Mouse (Mus musculus) neural tube, embryonic 14.5 days (tissue): ENCODE measurements around the gene Lrrc8c. TPM values are rescaled to one million over a fixed set of nuclear protein-coding genes. Genes with fewer than 3 reads are reported as not detected.

ENCODE experiments used
- ATAC-seq: fragments of 200-750 bp; cut with Nextera tagmentation; 2 replicates; pipeline ENCODE4 v1.8.0; 2017; ENCODE audit warnings: low read depth, mild to moderate bottlenecking, moderate TSS enrichment, moderate library complexity
- H3K27ac ChIP-seq: fragments of 300-500 bp; sonication (generic); 2 replicates; pipeline ENCODE4 v1.5.1; 2014; ENCODE audit warnings: low read depth, mild to moderate bottlenecking, control low read depth, low read length, moderate library complexity, mixed read lengths
- H3K27me3 ChIP-seq: fragments of 300-500 bp; sonication (generic); 2 replicates; pipeline ENCODE4 v1.6.1; 2014; ENCODE audit warnings: low read length; ENCODE audit not compliant: control insufficient read depth, insufficient read depth
- H3K36me3 ChIP-seq: fragments of 300-500 bp; sonication (generic); 2 replicates; pipeline ENCODE4 v1.6.1; 2014; ENCODE audit warnings: low read length, mixed read lengths; ENCODE audit not compliant: control insufficient read depth, insufficient read depth
- H3K4me1 ChIP-seq: fragments of 300-500 bp; sonication (generic); 2 replicates; pipeline ENCODE4 v1.6.1; 2014; ENCODE audit warnings: low read length; ENCODE audit not compliant: control insufficient read depth, insufficient read depth
- H3K4me2 ChIP-seq: fragments of 300-500 bp; sonication (generic); 2 replicates; pipeline ENCODE4 v1.6.1; 2014; ENCODE audit warnings: mild to moderate bottlenecking, low read depth, low read length, control low read depth
- H3K4me3 ChIP-seq: fragments of 300-500 bp; sonication (generic); 2 replicates; pipeline ENCODE4 v1.5.1; 2014; ENCODE audit warnings: low read depth, low read length, control low read depth, mixed read lengths
- H3K9ac ChIP-seq: fragments of 300-500 bp; sonication (generic); replicated peaks from 2 replicates; pipeline ENCODE4 v1.6.1; 2014; ENCODE audit warnings: low read depth, mild to moderate bottlenecking, control low read depth, low read length, mixed read lengths
- H3K9me3 ChIP-seq: fragments of 300-500 bp; sonication (generic); 2 replicates; pipeline ENCODE4 v1.6.1; 2016; ENCODE audit warnings: low read length; ENCODE audit not compliant: control insufficient read depth
- WGBS: fragments of 180-500 bp; shearing (Covaris S2); extraction: QIAGEN DNeasy Blood & Tissue Kit; methylation state at CpG from one replicate; pipeline ENCODE4 v1.1.7; 2014; 5-methylcytosine and 5-hydroxymethylcytosine counted together
- polyA plus RNA-seq: library from polyadenylated mRNA; unstranded; fragments of >200 nt; fragmentation: Nextera tagmentation; extraction: Ambion mirVana; gene quantifications from 2 replicates; pipeline ENCODE4 v1.2.1, GENCODE M21; 2014

The Lrrc8c gene
- polyA plus RNA-seq, 1 experiment from 2014 or later: 14.2 TPM

GRCm38 (mm10) chr5:105491389-105491788 is 27.8 kb upstream of the Lrrc8c start:
- no peaks in the 10 kb centered on the region for H3K36me3 ChIP-seq
- H3K4me2 ChIP-seq: no peak overlapping the region
- H3K9ac ChIP-seq: no peak overlapping the region
- WGBS: 56% methylated on average over 4 of the region's 4 CpGs
- H3K27ac ChIP-seq: no peak overlapping the region
- no peak overlapping the region for H3K4me3 ChIP-seq
- H3K27me3 ChIP-seq: no peaks in the 10 kb centered on the region
- H3K4me1 ChIP-seq: 0 out of 2 replicates have a peak, but pooled peaks cover 3% of the 10 kb centered on the region
- ATAC-seq: peak; percentile 68; the same call in 1 of the 2 replicates
- H3K9me3 ChIP-seq: no peaks in the 10 kb centered on the region

GRCm38 (mm10) chr5:105492367-105493246 is 26.6 kb upstream of the Lrrc8c start:
- 40% methylated on average over 10 of the region's 10 CpGs for WGBS
- Histone ChIP-seq H3K4me2 (no peak overlapping the region), H3K27me3 (no peaks in the 10 kb centered on the region), H3K4me3 (no peak overlapping the region), H3K9me3 (no peaks in the 10 kb centered on the region), H3K36me3 (no peaks in the 10 kb centered on the region), H3K9ac (no peak overlapping the region), H3K27ac (no peak overlapping the region), H3K4me1 (0 out of 2 replicates have a peak, but pooled peaks cover 3% of the 10 kb centered on the region)
- peak; percentile 22; the same call in 1 of the 2 replicates for ATAC-seq

DNA sequence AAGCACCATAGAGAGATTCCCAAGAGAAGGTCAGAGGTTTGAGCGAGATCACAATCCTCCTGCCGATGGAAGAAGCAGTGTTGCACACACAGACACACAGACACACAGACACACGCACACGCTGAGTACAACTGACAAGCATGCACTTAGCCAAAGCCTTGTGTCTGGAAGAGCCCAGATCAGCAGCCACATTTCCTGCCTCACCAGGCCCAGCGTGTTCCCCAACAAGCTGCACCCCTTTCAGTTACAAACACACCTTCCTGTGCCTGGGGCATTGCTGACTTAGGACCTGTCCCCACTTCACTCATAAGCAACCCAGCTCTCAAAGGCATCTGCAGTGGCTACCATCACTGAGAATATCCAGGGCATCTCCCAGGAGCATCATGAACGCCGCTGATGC is 25.8 kb upstream of the Lrrc8c start:
- Histone ChIP-seq H3K9me3 (no peaks in the 10 kb centered on the region), H3K4me2 (no peak overlapping the region), H3K4me3 (no peak overlapping the region), H3K9ac (no peak overlapping the region), H3K36me3 (no peaks in the 10 kb centered on the region), H3K4me1 (0 out of 2 replicates have a peak, but pooled peaks cover 3% of the 10 kb centered on the region), H3K27ac (no peak overlapping the region), H3K27me3 (no peaks in the 10 kb centered on the region)
- ATAC-seq: no peak
- WGBS: 91% methylated on average over 7 of the region's 7 CpGs

GRCm38 (mm10) chr5:105494246-105494917 is 24.8 kb upstream of the Lrrc8c start:
- Histone ChIP-seq H3K9ac (no peak overlapping the region), H3K27ac (no peak overlapping the region), H3K36me3 (no peaks in the 10 kb centered on the region), H3K9me3 (no peaks in the 10 kb centered on the region), H3K4me1 (peaks cover 8% of the 10 kb centered on the region; the same call in 1 of the 2 replicates), H3K4me2 (no peak overlapping the region), H3K27me3 (no peaks in the 10 kb centered on the region), H3K4me3 (no peak overlapping the region)
- 39% methylated on average over 10 of the region's 10 CpGs for WGBS
- ATAC-seq: no peak

DNA sequence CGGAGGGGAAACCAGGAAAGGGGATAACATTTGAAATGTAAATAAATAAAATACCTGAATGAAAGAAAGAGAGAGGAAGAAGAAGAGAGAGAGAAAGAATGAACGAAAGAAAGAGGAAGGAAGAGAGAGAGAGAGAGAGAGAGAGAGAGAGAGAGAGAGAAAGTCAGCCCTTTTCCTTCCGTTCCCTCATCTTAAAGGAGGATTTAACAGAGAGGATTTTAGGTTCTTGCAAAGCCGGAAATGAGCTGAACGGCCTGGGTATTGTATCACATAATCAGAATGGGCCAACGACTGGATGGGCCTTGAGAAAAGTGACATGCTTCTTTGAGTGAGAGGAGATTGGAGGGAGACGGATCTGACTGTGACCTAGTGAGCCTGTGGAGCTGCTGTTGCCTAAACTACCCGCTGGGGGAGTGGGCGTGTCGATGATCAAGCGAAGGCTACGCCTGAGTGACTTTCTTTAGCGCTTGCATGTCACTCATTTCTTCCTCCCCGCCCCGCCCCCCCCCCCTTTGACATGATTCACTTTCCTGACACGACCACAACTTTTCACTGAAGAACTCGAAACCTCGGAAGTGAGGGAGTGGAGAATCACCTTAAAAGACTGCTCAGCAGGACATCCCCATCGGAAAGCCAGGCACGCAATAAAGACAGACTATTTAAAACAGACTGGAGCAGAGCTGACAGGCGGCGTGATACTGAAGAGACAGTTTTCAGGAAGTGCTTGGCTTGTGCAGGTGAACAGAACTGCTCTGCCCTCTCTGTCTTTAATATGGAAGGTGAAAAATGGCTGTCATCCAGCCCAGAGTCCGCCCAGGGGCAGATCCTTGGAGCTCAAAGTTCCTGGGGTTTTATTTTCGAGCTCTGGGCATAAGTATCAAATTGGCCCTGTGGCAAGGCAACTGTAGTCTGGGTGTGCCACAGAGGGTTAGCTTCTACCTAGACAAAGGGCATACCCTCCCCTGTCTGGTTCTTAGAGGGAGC is 24.0 kb upstream of the Lrrc8c start:
- no peak overlapping the region for H3K4me3 ChIP-seq
- ATAC-seq: peak; percentile 79
- 4% methylated on average over 23 of the region's 24 CpGs for WGBS
- peak overlapping the region; percentile 31 for H3K4me2 ChIP-seq
- H3K36me3 ChIP-seq: no peaks in the 10 kb centered on the region
- no peaks in the 10 kb centered on the region for H3K27me3 ChIP-seq
- no peak overlapping the region for H3K9ac ChIP-seq
- H3K27ac ChIP-seq: no peak overlapping the region
- H3K4me1 ChIP-seq: peaks cover 9% of the 10 kb centered on the region
- H3K9me3 ChIP-seq: no peaks in the 10 kb centered on the region

- Histone ChIP-seq H3K9me3 (no peaks in the 10 kb centered on the region), H3K36me3 (no peaks in the 10 kb centered on the region), H3K27me3 (no peaks in the 10 kb centered on the region), H3K27ac (no peak overlapping the region), H3K4me3 (no peak overlapping the region), H3K4me1 (peaks cover 14% of the 10 kb centered on the region), H3K4me2 (no peak overlapping the region), H3K9ac (no peak overlapping the region)
- ATAC-seq: no peak
- 71% methylated on average over 4 of the region's 4 CpGs for WGBS
These were observed 23.1 kb upstream of the Lrrc8c start for GRCm38 (mm10) chr5:105496133-105496532.

DNA sequence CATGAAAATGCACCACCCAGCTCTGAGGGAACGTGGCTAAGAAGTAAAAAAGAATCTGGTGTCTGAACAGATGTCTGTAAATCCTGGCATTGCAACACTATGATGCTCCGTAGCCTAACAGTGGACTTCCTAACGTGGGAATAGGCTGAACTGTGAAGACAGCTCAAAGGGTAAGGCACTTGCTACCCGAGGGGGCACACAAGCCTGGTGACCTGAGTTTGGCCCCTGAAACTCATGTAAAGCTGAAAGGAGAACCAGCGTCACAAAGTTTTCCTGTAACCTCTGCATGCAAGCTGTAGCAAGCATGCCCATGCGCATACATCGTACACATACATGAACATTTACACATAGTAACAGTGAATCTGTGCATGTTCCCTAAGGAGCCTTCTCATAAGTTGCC is 22.6 kb upstream of the Lrrc8c start:
- Histone ChIP-seq H3K4me3 (no peak overlapping the region), H3K9me3 (no peaks in the 10 kb centered on the region), H3K4me2 (no peak overlapping the region), H3K27ac (no peak overlapping the region), H3K4me1 (peaks cover 14% of the 10 kb centered on the region), H3K36me3 (no peaks in the 10 kb centered on the region), H3K9ac (no peak overlapping the region), H3K27me3 (no peaks in the 10 kb centered on the region)
- ATAC-seq: no peak
- 70% methylated on average over 7 of the region's 7 CpGs for WGBS

DNA sequence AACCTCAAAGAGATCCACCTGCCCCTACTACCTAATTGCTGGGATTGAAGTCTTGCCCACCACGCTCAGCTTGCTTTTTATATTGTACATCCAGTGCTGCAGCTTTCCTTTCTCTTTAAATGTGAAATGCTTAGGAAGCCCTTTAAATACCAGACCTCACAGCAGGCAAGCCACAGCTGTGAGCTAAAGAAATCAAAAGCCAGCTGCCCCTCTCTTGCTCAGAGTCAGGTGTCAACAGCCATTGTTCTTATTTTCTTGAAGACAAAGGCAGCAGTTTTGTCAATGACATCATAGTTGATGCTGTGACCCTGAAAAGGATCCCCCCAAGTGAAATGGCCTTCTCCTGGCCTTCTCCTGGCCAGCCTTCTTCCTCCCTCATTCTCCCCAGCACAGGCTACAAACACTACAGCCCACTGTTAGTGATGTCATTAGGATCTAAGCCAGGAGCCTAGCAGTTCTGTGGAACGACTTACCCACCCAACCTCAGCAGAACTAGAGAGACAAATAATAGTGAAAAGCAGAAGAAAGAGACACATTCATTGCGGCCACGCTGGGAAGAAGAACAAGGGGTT is 20.7 kb upstream of the Lrrc8c start:
- 21% methylated on average over 4 of the region's 4 CpGs for WGBS
- H3K36me3 ChIP-seq: no peaks in the 10 kb centered on the region
- H3K9me3 ChIP-seq: no peaks in the 10 kb centered on the region
- H3K4me1 ChIP-seq: peaks cover 11% of the 10 kb centered on the region
- H3K27ac ChIP-seq: no peak overlapping the region
- no peak overlapping the region for H3K4me2 ChIP-seq
- no peak for ATAC-seq
- no peak overlapping the region for H3K9ac ChIP-seq
- H3K4me3 ChIP-seq: no peak overlapping the region
- no peaks in the 10 kb centered on the region for H3K27me3 ChIP-seq
